Mouse (Mus musculus): ENCODE results near the gene Tapbpl.

DNA sequence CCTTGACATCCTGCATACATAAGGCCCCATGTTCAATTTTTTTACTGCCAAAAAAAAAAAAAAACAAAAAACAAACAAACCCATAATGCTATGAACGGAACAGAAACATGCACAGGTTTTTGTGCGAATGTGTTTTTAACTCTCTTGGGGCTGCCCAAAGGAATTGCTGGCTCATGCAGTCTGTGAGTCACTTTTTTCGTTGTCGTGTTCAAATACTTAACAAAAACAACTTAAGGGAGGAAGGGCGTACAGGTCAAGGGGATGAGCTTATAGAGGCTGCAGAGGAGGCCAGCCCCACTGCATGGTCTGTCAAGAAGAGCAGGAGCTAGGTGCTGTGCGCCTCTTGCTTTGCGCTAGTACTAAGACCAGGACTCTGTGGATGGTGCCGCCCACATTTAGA, 21.1 kb upstream of the Tapbpl start:
- TF ChIP-seq CTCF (IDR thresholded peaks at IDR 0.05; ENCODE audit: extremely low read depth, insufficient read depth, low read length) (no peak), POLR2A (IDR thresholded peaks at IDR 0.05; ENCODE audit: extremely low read depth, insufficient read depth, low read length) (no peak)

Measured in cortical plate, adult 2 months (tissue).